Mouse (Mus musculus) cerebellum, postnatal 25 days (tissue): ENCODE measurements around the gene Gm29554.
"Not testable (repeated sequence)": the region's sequence is repeated elsewhere in the genome, so short reads cannot be mapped to it uniquely, and the experiment has no call there.

ENCODE experiments used
- DNase-seq, 2 experiments: peaks; one replicate each; pipeline ENCODE4 v3.0.0; 2021; ENCODE audit warnings: mixed read lengths in 2 of 2

Gm29554 gene

GRCm38 (mm10) chrY:12273632-12274031 lies at the start of gene Gm29554:
Gm29554 (plus strand) TSS chrY:12273932.
- DNase-seq, result not testable (repeated sequence)
